In the genomic region with DNA sequence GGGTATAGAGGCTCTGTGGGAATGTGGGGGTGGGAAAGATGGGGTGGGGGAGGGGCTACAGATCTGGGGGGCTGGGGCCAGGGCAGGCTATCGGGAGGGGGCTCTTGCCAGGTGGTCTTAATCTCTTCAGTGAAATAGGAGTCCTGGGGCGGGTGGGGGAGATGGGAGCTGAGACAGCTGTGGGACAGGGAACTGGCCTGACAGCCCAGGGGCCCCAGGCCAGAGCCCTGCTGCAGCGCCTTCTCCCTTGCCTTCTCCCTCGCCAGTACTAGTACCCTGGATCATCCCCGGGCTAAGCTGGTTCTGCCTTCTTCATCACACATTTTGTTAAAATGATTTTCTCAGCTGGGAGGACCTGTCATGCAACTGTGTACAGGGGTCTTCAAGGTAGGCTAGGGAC, we compare ENCODE assay signal across 25 mouse cellular contexts. TPM values are rescaled to one million over a fixed set of nuclear protein-coding genes. Genes with fewer than 3 reads are reported as not detected.
A peak's percentile ranks its signal among the peaks of the same experiment; 100 is the strongest.
DNase-seq lines count a peak whose midpoint lies in the region; ATAC-seq lines count a peak whose summit lies in the region.
"Had no signal": no experiment of that assay in that cellular context is flagged by ENCODE, and none has a peak within 500 bp of the region (broad histone marks: within the 10 kb centered on the region; RNA-seq: fewer than 3 reads in every experiment).

No protein-coding gene starts in this region.

- H3K9ac ChIP-seq in embryonic facial prominence, embryonic 14.5 days (ENCODE audit: low read depth, low read length), result no peak overlapping the region
- H3K9ac ChIP-seq in hindbrain, embryonic 14.5 days, result no peak overlapping the region
- no peak overlapping the region for H3K9ac ChIP-seq in limb, embryonic 13.5 days
- H3K9ac ChIP-seq: embryonic facial prominence, embryonic 15.5 days; forebrain, postnatal 0 days; heart, embryonic 13.5 days; hindbrain, embryonic 15.5 days had no signal

- 31% methylated on average over 4 of the region's 5 CpGs for WGBS in embryonic facial prominence, embryonic 14.5 days
- WGBS in embryonic facial prominence, embryonic 10.5 days, result 31% methylated on average over 5 of the region's 5 CpGs
- 68% methylated on average over 5 of the region's 5 CpGs for WGBS in hindbrain, embryonic 14.5 days
- WGBS in hindbrain, embryonic 10.5 days, result 34% methylated on average over 5 of the region's 5 CpGs
- WGBS in limb, embryonic 10.5 days, result 40% methylated on average over 5 of the region's 5 CpGs
- WGBS in limb, embryonic 13.5 days, result 26% methylated on average over 5 of the region's 5 CpGs

- DNase-seq in embryonic facial prominence, embryonic 14.5 days (ENCODE audit: low spot score), result no peak
- DNase-seq in embryonic facial prominence, embryonic 10.5 days (ENCODE audit: low spot score), result no peak
- DNase-seq in hindbrain, embryonic 14.5 days (ENCODE audit: low spot score), result no peak
- no peak for DNase-seq in hindbrain, embryonic 10.5 days (ENCODE audit: low spot score)
- no peak for DNase-seq in limb, embryonic 10.5 days (ENCODE audit: low spot score)
- no peak for DNase-seq in cerebellum, adult 9-11 months
- no peak for DNase-seq in adrenal gland, postnatal 10 days
- DNase-seq: adrenal gland, adult 8-10 months; adrenal gland, postnatal 36 days; cerebellum, adult 2 months; cerebellum, postnatal 10 days; cerebellum, postnatal 36 days; embryo, embryonic 11 days; forebrain, postnatal 0 days; gastrocnemius, adult 2 months; gastrocnemius, postnatal 14 days; heart, adult 18-20 months; heart, postnatal 14 days had no signal

- no peak overlapping the region for H3K4me2 ChIP-seq in embryonic facial prominence, embryonic 14.5 days (ENCODE audit: low read depth, low read length)
- H3K4me2 ChIP-seq in hindbrain, embryonic 14.5 days (replicated peaks), result no peak overlapping the region
- no peak overlapping the region for H3K4me2 ChIP-seq in limb, embryonic 13.5 days (replicated peaks)
- H3K4me2 ChIP-seq: embryonic facial prominence, embryonic 15.5 days; heart, embryonic 13.5 days; hindbrain, embryonic 15.5 days had no signal

- no peak overlapping the region for H3K27ac ChIP-seq in embryonic facial prominence, embryonic 14.5 days (replicated peaks; ENCODE audit: low read depth, low read length)
- no peak overlapping the region for H3K27ac ChIP-seq in embryonic facial prominence, embryonic 10.5 days (replicated peaks)
- no peak overlapping the region for H3K27ac ChIP-seq in hindbrain, embryonic 14.5 days
- no peak overlapping the region for H3K27ac ChIP-seq in hindbrain, embryonic 10.5 days
- H3K27ac ChIP-seq in limb, embryonic 10.5 days, result 0 out of 2 replicates have a peak overlapping the region, but pooled peaks have one; percentile 9
- H3K27ac ChIP-seq in limb, embryonic 13.5 days, result no peak overlapping the region
- H3K27ac ChIP-seq: embryonic facial prominence, embryonic 15.5 days; gastrocnemius, adult 2 months; heart, embryonic 13.5 days; hindbrain, embryonic 15.5 days had no signal

- no peaks in the 10 kb centered on the region for H3K36me3 ChIP-seq in embryonic facial prominence, embryonic 14.5 days (ENCODE audit: control insufficient read depth, insufficient read depth, low read length)
- H3K36me3 ChIP-seq in embryonic facial prominence, embryonic 10.5 days (replicated peaks), result no peaks in the 10 kb centered on the region
- H3K36me3 ChIP-seq in hindbrain, embryonic 14.5 days (replicated peaks; ENCODE audit: control insufficient read depth, insufficient read depth), result no peaks in the 10 kb centered on the region
- H3K36me3 ChIP-seq in hindbrain, embryonic 10.5 days, result no peaks in the 10 kb centered on the region
- no peaks in the 10 kb centered on the region for H3K36me3 ChIP-seq in limb, embryonic 10.5 days
- H3K36me3 ChIP-seq in limb, embryonic 13.5 days, result no peaks in the 10 kb centered on the region
- H3K36me3 ChIP-seq: embryonic facial prominence, embryonic 15.5 days; heart, embryonic 13.5 days; hindbrain, embryonic 15.5 days had no signal

- H3K4me3 ChIP-seq in embryonic facial prominence, embryonic 14.5 days (ENCODE audit: low read depth, low read length), result no peak overlapping the region
- no peak overlapping the region for H3K4me3 ChIP-seq in embryonic facial prominence, embryonic 10.5 days
- H3K4me3 ChIP-seq in hindbrain, embryonic 14.5 days (replicated peaks; ENCODE audit: low read length), result no peak overlapping the region
- no peak overlapping the region for H3K4me3 ChIP-seq in hindbrain, embryonic 10.5 days
- H3K4me3 ChIP-seq in limb, embryonic 10.5 days, result no peak overlapping the region
- H3K4me3 ChIP-seq in limb, embryonic 13.5 days, result no peak overlapping the region
- H3K4me3 ChIP-seq: embryonic facial prominence, embryonic 15.5 days; gastrocnemius, adult 2 months; heart, embryonic 13.5 days; hindbrain, embryonic 15.5 days had no signal

- peaks cover 19% of the 10 kb centered on the region for H3K27me3 ChIP-seq in embryonic facial prominence, embryonic 14.5 days (replicated peaks; ENCODE audit: control insufficient read depth, insufficient read depth, low read length)
- H3K27me3 ChIP-seq in embryonic facial prominence, embryonic 10.5 days (replicated peaks; ENCODE audit: low read depth, poor library complexity, severe bottlenecking), result peaks cover 63% of the 10 kb centered on the region
- peaks cover 20% of the 10 kb centered on the region for H3K27me3 ChIP-seq in hindbrain, embryonic 14.5 days (ENCODE audit: control insufficient read depth, insufficient read depth, low read length)
- H3K27me3 ChIP-seq in hindbrain, embryonic 10.5 days (ENCODE audit: insufficient read depth, poor library complexity, severe bottlenecking), result peaks cover 70% of the 10 kb centered on the region
- H3K27me3 ChIP-seq in limb, embryonic 10.5 days (ENCODE audit: low read depth, poor library complexity, severe bottlenecking), result peaks cover 86% of the 10 kb centered on the region
- H3K27me3 ChIP-seq in limb, embryonic 13.5 days, result peaks cover 49% of the 10 kb centered on the region

- peak; percentile 35; the same call in 1 of the 2 replicates for ATAC-seq in embryonic facial prominence, embryonic 14.5 days (ENCODE audit: low read depth)
- ATAC-seq in hindbrain, embryonic 14.5 days (ENCODE audit: low FRiP score), result 0 out of 2 replicates have a peak, but pooled peaks have one; percentile 38
- ATAC-seq in limb, embryonic 13.5 days (ENCODE audit: low FRiP score, low read depth), result peak; percentile 41; the same call in 1 of the 2 replicates
- ATAC-seq: activated CD4-positive, CD25-positive, alpha-beta regulatory T cell, adult 4 months; forebrain, embryonic 14.5 days; forebrain, postnatal 0 days had no signal

- no peaks in the 10 kb centered on the region for H3K9me3 ChIP-seq in embryonic facial prominence, embryonic 14.5 days (ENCODE audit: control insufficient read depth, low read length)
- H3K9me3 ChIP-seq in embryonic facial prominence, embryonic 10.5 days, result no peaks in the 10 kb centered on the region
- H3K9me3 ChIP-seq in hindbrain, embryonic 14.5 days (ENCODE audit: control insufficient read depth, low read length), result no peaks in the 10 kb centered on the region
- no peaks in the 10 kb centered on the region for H3K9me3 ChIP-seq in hindbrain, embryonic 10.5 days
- no peaks in the 10 kb centered on the region for H3K9me3 ChIP-seq in limb, embryonic 10.5 days (replicated peaks)
- no peaks in the 10 kb centered on the region for H3K9me3 ChIP-seq in limb, embryonic 13.5 days
- H3K9me3 ChIP-seq: embryonic facial prominence, embryonic 15.5 days; heart, embryonic 13.5 days; hindbrain, embryonic 15.5 days had no signal

- H3K4me1 ChIP-seq in embryonic facial prominence, embryonic 14.5 days (ENCODE audit: control insufficient read depth, insufficient read depth, low read length), result peaks cover 5% of the 10 kb centered on the region; the same call in 1 of the 2 replicates
- peaks cover 27% of the 10 kb centered on the region for H3K4me1 ChIP-seq in embryonic facial prominence, embryonic 10.5 days
- peaks cover 4% of the 10 kb centered on the region; the same call in 1 of the 2 replicates for H3K4me1 ChIP-seq in hindbrain, embryonic 14.5 days (replicated peaks; ENCODE audit: control insufficient read depth, insufficient read depth, low read length)
- peaks cover 16% of the 10 kb centered on the region for H3K4me1 ChIP-seq in hindbrain, embryonic 10.5 days (replicated peaks)
- peaks cover 20% of the 10 kb centered on the region for H3K4me1 ChIP-seq in limb, embryonic 10.5 days
- peaks cover 8% of the 10 kb centered on the region for H3K4me1 ChIP-seq in limb, embryonic 13.5 days

RNA-seq across cellular contexts. Expression of a gene that starts 5.8 kb away (rescaled TPM):
- 10.5 and 12.4 TPM in 2 replicates for polyA plus RNA-seq in embryonic facial prominence, embryonic 14.5 days (2014; fragmentation: Nextera tagmentation; extraction: Ambion mirVana)
- polyA plus RNA-seq in embryonic facial prominence, embryonic 10.5 days (2016; fragmentation: Nextera tagmentation; extraction: Ambion mirVana), result 8.1 and 9.5 TPM in 2 replicates
- polyA plus RNA-seq in hindbrain, embryonic 14.5 days (2014; fragmentation: Nextera tagmentation; extraction: Ambion mirVana), result 0.94 and 1.2 TPM in 2 replicates
- polyA plus RNA-seq in hindbrain, embryonic 10.5 days (2016; fragmentation: Nextera tagmentation; extraction: Ambion mirVana), result 11.3 and 15.3 TPM in 2 replicates
- polyA plus RNA-seq in limb, embryonic 10.5 days (2016; fragmentation: Nextera tagmentation; extraction: Ambion mirVana), result 1.1 and 1.7 TPM in 2 replicates
- 5.5 and 6.0 TPM in 2 replicates for polyA plus RNA-seq in limb, embryonic 13.5 days (2015; fragmentation: Nextera tagmentation; extraction: Ambion mirVana)
- total RNA-seq in adrenal gland, postnatal 10 days (2021), result 1 to 10 TPM; 1.2 to 9.1 TPM
- total RNA-seq: adrenal gland, adult 8-10 months had no signal
- polyA plus RNA-seq: activated CD4-positive, CD25-positive, alpha-beta regulatory T cell, adult 4 months had no signal

RNA-seq across cellular contexts. Expression of a gene that starts 25.9 kb away (rescaled TPM):
- 3.0 and 3.1 TPM in 2 replicates for polyA plus RNA-seq in embryonic facial prominence, embryonic 14.5 days (2014; fragmentation: Nextera tagmentation; extraction: Ambion mirVana)
- polyA plus RNA-seq in embryonic facial prominence, embryonic 10.5 days (2016; fragmentation: Nextera tagmentation; extraction: Ambion mirVana), result 2.6 and 3.5 TPM in 2 replicates
- 13.7 and 16.7 TPM in 2 replicates for polyA plus RNA-seq in hindbrain, embryonic 14.5 days (2014; fragmentation: Nextera tagmentation; extraction: Ambion mirVana)
- 4.2 and 9.2 TPM in 2 replicates for polyA plus RNA-seq in hindbrain, embryonic 10.5 days (2016; fragmentation: Nextera tagmentation; extraction: Ambion mirVana)
- polyA plus RNA-seq in limb, embryonic 10.5 days (2016; fragmentation: Nextera tagmentation; extraction: Ambion mirVana), result 1.8 and 2.8 TPM in 2 replicates
- polyA plus RNA-seq in limb, embryonic 13.5 days (2015; fragmentation: Nextera tagmentation; extraction: Ambion mirVana), result 2.6 and 3.6 TPM in 2 replicates
- total RNA-seq in adrenal gland, postnatal 10 days (2021), result 1 to 10 TPM; 1.1 to 1.4 TPM
- total RNA-seq: adrenal gland, adult 8-10 months; ES-E14; gastrocnemius, adult 2 months; gastrocnemius, postnatal 14 days had no signal
- polyA plus RNA-seq: activated CD4-positive, CD25-positive, alpha-beta regulatory T cell, adult 4 months had no signal

RNA-seq across cellular contexts. Expression of a gene that starts 30.0 kb away (rescaled TPM):
- polyA plus RNA-seq in embryonic facial prominence, embryonic 14.5 days (2014; fragmentation: Nextera tagmentation; extraction: Ambion mirVana), result 2.4 and 2.6 TPM in 2 replicates
- polyA plus RNA-seq in embryonic facial prominence, embryonic 10.5 days (2016; fragmentation: Nextera tagmentation; extraction: Ambion mirVana), result 3.2 and 3.6 TPM in 2 replicates
- 6.9 and 10.1 TPM in 2 replicates for polyA plus RNA-seq in hindbrain, embryonic 14.5 days (2014; fragmentation: Nextera tagmentation; extraction: Ambion mirVana)
- 3.4 and 8.5 TPM in 2 replicates for polyA plus RNA-seq in hindbrain, embryonic 10.5 days (2016; fragmentation: Nextera tagmentation; extraction: Ambion mirVana)
- polyA plus RNA-seq in limb, embryonic 10.5 days (2016; fragmentation: Nextera tagmentation; extraction: Ambion mirVana), result 2.3 and 4.7 TPM in 2 replicates
- 5.9 and 6.0 TPM in 2 replicates for polyA plus RNA-seq in limb, embryonic 13.5 days (2015; fragmentation: Nextera tagmentation; extraction: Ambion mirVana)
- 1 to 10 TPM; 2.5 to 4.8 TPM for total RNA-seq in adrenal gland, postnatal 10 days (2021)
- polyA plus RNA-seq: activated CD4-positive, CD25-positive, alpha-beta regulatory T cell, adult 4 months had no signal

RNA-seq across cellular contexts. Expression of a gene that starts 33.5 kb away (rescaled TPM):
- 34.1 and 43.5 TPM in 2 replicates for polyA plus RNA-seq in embryonic facial prominence, embryonic 14.5 days (2014; fragmentation: Nextera tagmentation; extraction: Ambion mirVana)
- polyA plus RNA-seq in embryonic facial prominence, embryonic 10.5 days (2016; fragmentation: Nextera tagmentation; extraction: Ambion mirVana), result 30.2 and 32.2 TPM in 2 replicates
- polyA plus RNA-seq in hindbrain, embryonic 14.5 days (2014; fragmentation: Nextera tagmentation; extraction: Ambion mirVana), result 192 and 218 TPM in 2 replicates
- 42.3 and 71.9 TPM in 2 replicates for polyA plus RNA-seq in hindbrain, embryonic 10.5 days (2016; fragmentation: Nextera tagmentation; extraction: Ambion mirVana)
- polyA plus RNA-seq in limb, embryonic 10.5 days (2016; fragmentation: Nextera tagmentation; extraction: Ambion mirVana), result 19.4 and 29.1 TPM in 2 replicates
- 37.0 and 41.7 TPM in 2 replicates for polyA plus RNA-seq in limb, embryonic 13.5 days (2015; fragmentation: Nextera tagmentation; extraction: Ambion mirVana)
- 10 to 100 TPM; 14.2 to 24.3 TPM for total RNA-seq in adrenal gland, postnatal 10 days (2021)
